In genomic region chr1:40236694-40237093, GRCm38 (mm10) we compare ENCODE assay signal across 15 mouse cellular contexts. TPM values are rescaled to one million over a fixed set of nuclear protein-coding genes. Genes with fewer than 3 reads are reported as not detected.
DNase-seq lines count a peak whose midpoint lies in the region; ATAC-seq lines count a peak whose summit lies in the region.
"Had no signal": no experiment of that assay in that cellular context is flagged by ENCODE, and none has a peak within 500 bp of the region (broad histone marks: within the 10 kb centered on the region; RNA-seq: fewer than 3 reads in every experiment).

No protein-coding gene starts in this region.

- no peak overlapping the region for H3K27ac ChIP-seq in liver, embryonic 16.5 days (ENCODE audit: low read length)
- no peak overlapping the region for H3K27ac ChIP-seq in liver, embryonic 12.5 days
- no peak overlapping the region for H3K27ac ChIP-seq in kidney, embryonic 14.5 days (ENCODE audit: low read depth, low read length)
- no peak overlapping the region for H3K27ac ChIP-seq in stomach, embryonic 14.5 days (ENCODE audit: low read length)
- H3K27ac ChIP-seq in forebrain, embryonic 14.5 days (ENCODE audit: low read depth, low read length) = no peak overlapping the region
- H3K27ac ChIP-seq: heart, adult 2 months; liver, embryonic 15.5 days; midbrain, embryonic 12.5 days had no signal

- H3K9me3 ChIP-seq in liver, embryonic 16.5 days (replicated peaks; ENCODE audit: control insufficient read depth, low read length) = no peaks in the 10 kb centered on the region
- H3K9me3 ChIP-seq in liver, embryonic 12.5 days (replicated peaks) = no peaks in the 10 kb centered on the region
- H3K9me3 ChIP-seq in kidney, embryonic 14.5 days (ENCODE audit: control insufficient read depth, low read length) = no peaks in the 10 kb centered on the region
- H3K9me3 ChIP-seq in stomach, embryonic 14.5 days (ENCODE audit: control insufficient read depth, low read depth, low read length) = no peaks in the 10 kb centered on the region
- H3K9me3 ChIP-seq in forebrain, embryonic 14.5 days (replicated peaks; ENCODE audit: control insufficient read depth, low read length) = no peaks in the 10 kb centered on the region
- H3K9me3 ChIP-seq: liver, embryonic 15.5 days; midbrain, embryonic 12.5 days had no signal

- no peaks in the 10 kb centered on the region for H3K27me3 ChIP-seq in liver, embryonic 16.5 days (ENCODE audit: control insufficient read depth, insufficient read depth, low read depth, low read length)
- no peaks in the 10 kb centered on the region for H3K27me3 ChIP-seq in liver, embryonic 12.5 days (replicated peaks)
- no peaks in the 10 kb centered on the region for H3K27me3 ChIP-seq in kidney, embryonic 14.5 days (ENCODE audit: control insufficient read depth, insufficient read depth, low read length)
- no peaks in the 10 kb centered on the region for H3K27me3 ChIP-seq in stomach, embryonic 14.5 days (ENCODE audit: control insufficient read depth, insufficient read depth, low read length)
- no peaks in the 10 kb centered on the region for H3K27me3 ChIP-seq in forebrain, embryonic 14.5 days (replicated peaks; ENCODE audit: control insufficient read depth, insufficient read depth, low read length)
- H3K27me3 ChIP-seq: liver, embryonic 15.5 days; midbrain, embryonic 12.5 days had no signal

- WGBS in liver, embryonic 16.5 days (ENCODE audit: insufficient replicate concordance) = 52% methylated on average over 6 of the region's 6 CpGs
- WGBS in liver, embryonic 12.5 days (ENCODE audit: insufficient replicate concordance) = 59% methylated on average over 6 of the region's 6 CpGs
- WGBS in kidney, embryonic 14.5 days = 24% methylated on average over 6 of the region's 6 CpGs
- WGBS in stomach, embryonic 14.5 days = 35% methylated on average over 6 of the region's 6 CpGs
- 60% methylated on average over 6 of the region's 6 CpGs for WGBS in forebrain, embryonic 14.5 days

- peak; percentile 42; the same call in 1 of the 2 replicates for ATAC-seq in frontal cortex, adult (ENCODE audit: low TSS enrichment)
- ATAC-seq in liver, embryonic 16.5 days (ENCODE audit: low read depth) = no peak
- no peak for ATAC-seq in liver, embryonic 12.5 days
- ATAC-seq in kidney, embryonic 14.5 days (ENCODE audit: low FRiP score, low TSS enrichment) = peak; percentile 87
- peak; percentile 55; the same call in 1 of the 2 replicates for ATAC-seq in stomach, embryonic 14.5 days (ENCODE audit: insufficient number of reproducible peaks, insufficient read depth, low FRiP score, low read depth)
- ATAC-seq in forebrain, embryonic 14.5 days = no peak

- H3K36me3 ChIP-seq in liver, embryonic 16.5 days (ENCODE audit: control insufficient read depth, insufficient read depth) = no peaks in the 10 kb centered on the region
- H3K36me3 ChIP-seq in liver, embryonic 12.5 days = no peaks in the 10 kb centered on the region
- no peaks in the 10 kb centered on the region for H3K36me3 ChIP-seq in kidney, embryonic 14.5 days (ENCODE audit: control insufficient read depth, insufficient read depth, low read length)
- no peaks in the 10 kb centered on the region for H3K36me3 ChIP-seq in stomach, embryonic 14.5 days (ENCODE audit: control insufficient read depth, insufficient read depth, low read length)
- no peaks in the 10 kb centered on the region for H3K36me3 ChIP-seq in forebrain, embryonic 14.5 days (ENCODE audit: control insufficient read depth, insufficient read depth, low read length)
- H3K36me3 ChIP-seq: liver, embryonic 15.5 days; midbrain, embryonic 12.5 days had no signal

- H3K4me3 ChIP-seq in liver, embryonic 16.5 days (ENCODE audit: low read depth, low read length) = no peak overlapping the region
- no peak overlapping the region for H3K4me3 ChIP-seq in liver, embryonic 12.5 days
- no peak overlapping the region for H3K4me3 ChIP-seq in kidney, embryonic 14.5 days (ENCODE audit: low read length)
- H3K4me3 ChIP-seq in stomach, embryonic 14.5 days (ENCODE audit: low read depth, low read length) = no peak overlapping the region
- H3K4me3 ChIP-seq in forebrain, embryonic 14.5 days (ENCODE audit: low read depth, low read length) = no peak overlapping the region
- H3K4me3 ChIP-seq: erythroblast, embryonic 14.5 days; heart, adult 2 months; liver, embryonic 15.5 days; midbrain, embryonic 12.5 days had no signal

- H3K4me2 ChIP-seq in liver, embryonic 16.5 days (ENCODE audit: low read depth, low read length) = no peak overlapping the region
- H3K4me2 ChIP-seq in liver, embryonic 12.5 days = no peak overlapping the region
- H3K4me2 ChIP-seq in kidney, embryonic 14.5 days (replicated peaks; ENCODE audit: low read depth, low read length) = no peak overlapping the region
- H3K4me2 ChIP-seq in stomach, embryonic 14.5 days (replicated peaks; ENCODE audit: low read depth, low read length) = no peak overlapping the region
- no peak overlapping the region for H3K4me2 ChIP-seq in forebrain, embryonic 14.5 days (ENCODE audit: low read length)
- H3K4me2 ChIP-seq: liver, embryonic 15.5 days; midbrain, embryonic 12.5 days had no signal

- peaks cover 10% of the 10 kb centered on the region for H3K4me1 ChIP-seq in liver, embryonic 16.5 days (ENCODE audit: control insufficient read depth, low read depth, low read length)
- H3K4me1 ChIP-seq in liver, embryonic 12.5 days = peaks cover 16% of the 10 kb centered on the region; the same call in 1 of the 2 replicates
- H3K4me1 ChIP-seq in kidney, embryonic 14.5 days (ENCODE audit: control insufficient read depth, insufficient read depth, low read length) = peaks cover 17% of the 10 kb centered on the region
- peaks cover 20% of the 10 kb centered on the region for H3K4me1 ChIP-seq in stomach, embryonic 14.5 days (ENCODE audit: control insufficient read depth, insufficient read depth, low read length)
- no peaks in the 10 kb centered on the region for H3K4me1 ChIP-seq in forebrain, embryonic 14.5 days (ENCODE audit: control insufficient read depth, insufficient read depth, low read length)
- H3K4me1 ChIP-seq: midbrain, embryonic 12.5 days had no signal

- peak overlapping the region; percentile 20; the same call in 1 of the 2 replicates for H3K9ac ChIP-seq in liver, embryonic 16.5 days (ENCODE audit: low read depth, low read length)
- no peak overlapping the region for H3K9ac ChIP-seq in liver, embryonic 12.5 days
- no peak overlapping the region for H3K9ac ChIP-seq in kidney, embryonic 14.5 days (ENCODE audit: low read depth, low read length)
- no peak overlapping the region for H3K9ac ChIP-seq in stomach, embryonic 14.5 days (replicated peaks; ENCODE audit: low read depth, low read length)
- no peak overlapping the region for H3K9ac ChIP-seq in forebrain, embryonic 14.5 days (ENCODE audit: low read length)
- H3K9ac ChIP-seq: liver, embryonic 15.5 days; midbrain, embryonic 12.5 days had no signal

- DNase-seq in frontal cortex, postnatal 14 days (ENCODE audit: low spot score in 2 of 2) = no peak
- DNase-seq in cerebellum, adult 8-10 months = no peak
- no peak for DNase-seq in forebrain, embryonic 14.5 days (ENCODE audit: low spot score)
- DNase-seq: adrenal gland, postnatal 10 days; heart, adult 2 months; heart, postnatal 36 days; thymus, adult 18-20 months had no signal

RNA-seq across cellular contexts. Expression of gene Il1r1, which starts 11.8 kb away (rescaled TPM):
- 7.2 and 8.4 TPM in 2 replicates for polyA plus RNA-seq in liver, embryonic 16.5 days (2015; fragmentation: Nextera tagmentation; extraction: Ambion mirVana)
- 15.7 and 17.8 TPM in 2 replicates for polyA plus RNA-seq in liver, embryonic 12.5 days (2016; fragmentation: Nextera tagmentation; extraction: Ambion mirVana)
- polyA plus RNA-seq in kidney, embryonic 14.5 days (2014; fragmentation: Nextera tagmentation; extraction: Ambion mirVana) = 2.5 and 4.2 TPM in 2 replicates
- 8.3 and 9.7 TPM in 2 replicates for polyA plus RNA-seq in stomach, embryonic 14.5 days (2014; fragmentation: Nextera tagmentation; extraction: Ambion mirVana)
- polyA plus RNA-seq in forebrain, embryonic 14.5 days (2014; fragmentation: Nextera tagmentation; extraction: Ambion mirVana) = 0.64 and 0.70 TPM in 2 replicates

Comparison
In these comparisons a context has a peak if more than half of its experiments do, and no peak if none do; other contexts are left out.
1. ATAC-seq: peak in frontal cortex, adult (single experiment), kidney, embryonic 14.5 days (single experiment) and stomach, embryonic 14.5 days (single experiment); none in liver, embryonic 16.5 days (single experiment), liver, embryonic 12.5 days (single experiment) and forebrain, embryonic 14.5 days (single experiment).